Mouse (Mus musculus) C2C12 (cell line): ENCODE data around the gene Unc119. TPM values are rescaled to one million over a fixed set of nuclear protein-coding genes. Genes with fewer than 3 reads are reported as not detected.

ENCODE experiments used
- H3K27me3 ChIP-seq: one replicate; pipeline ENCODE4 v1.6.1; 2011; ENCODE audit not compliant: control insufficient read depth, insufficient read depth, insufficient read length
- H3K36me3 ChIP-seq: one replicate; pipeline ENCODE4 v1.6.1; 2011; ENCODE audit not compliant: control insufficient read depth, insufficient read depth
- H3K4me3 ChIP-seq: one replicate; pipeline ENCODE4 v1.5.1; 2011; ENCODE audit warnings: mild to moderate bottlenecking, control low read depth; ENCODE audit not compliant: poor library complexity, insufficient read depth, severe bottlenecking
- H3K79me2 ChIP-seq: one replicate; pipeline ENCODE4 v1.6.1; 2011; ENCODE audit not compliant: control insufficient read depth, insufficient read depth
- H3K79me3 ChIP-seq: one replicate; pipeline ENCODE4 v1.6.1; 2011; ENCODE audit warnings: low read depth, control low read depth
- H3ac ChIP-seq: one replicate; pipeline ENCODE3; 2011; ENCODE audit warnings: low read depth; ENCODE audit not compliant: control insufficient read depth, insufficient read length
- CEBPB ChIP-seq: IDR thresholded peaks from one replicate; pipeline ENCODE4 v1.6.1; 2011; ENCODE audit warnings: low read depth, mild to moderate bottlenecking, control low read depth, moderate library complexity
- CTCF ChIP-seq: IDR thresholded peaks from one replicate; pipeline ENCODE4 v1.5.1; 2011; ENCODE audit not compliant: control insufficient read depth, insufficient read depth, insufficient read length
- FOSL1 ChIP-seq: IDR thresholded peaks from one replicate; pipeline ENCODE4 v1.8.0; 2011; ENCODE audit warnings: mild to moderate bottlenecking, low read length; ENCODE audit not compliant: poor library complexity, insufficient read depth, severe bottlenecking
- MAX ChIP-seq: IDR thresholded peaks from one replicate; pipeline ENCODE4 v1.6.1; 2011; ENCODE audit warnings: mild to moderate bottlenecking, control low read depth
- MYOD1 ChIP-seq: IDR thresholded peaks from one replicate; pipeline ENCODE4 v1.6.1; 2011; ENCODE audit warnings: low read depth; ENCODE audit not compliant: control insufficient read depth, insufficient read length
- MYOG ChIP-seq: IDR thresholded peaks from one replicate; pipeline ENCODE4 v1.6.1; 2011; ENCODE audit not compliant: control insufficient read depth, insufficient read length; ENCODE audit errors: extremely low read depth
- USF1 ChIP-seq: IDR thresholded peaks from one replicate; pipeline ENCODE4 v1.6.1; 2011; ENCODE audit warnings: low read depth, mild to moderate bottlenecking, control low read depth, moderate library complexity
- polyA plus RNA-seq: library from polyadenylated mRNA; unstranded; fragments of >200 nt; fragmentation: generic; extraction: Trizol; gene quantifications from one replicate; pipeline ENCODE4 v1.2.1, GENCODE M21; 2012; ENCODE audit warnings: missing spikeins

Unc119 gene
- polyA plus RNA-seq, 1 experiment: 29.5 TPM

GRCm38 (mm10) chr11:78346326-78347069 is 3.2 kb downstream of the Unc119 start:
- Histone ChIP-seq H3K79me2 (no peaks in the 10 kb centered on the region), H3ac (no peak overlapping the region), H3K4me3 (no peak overlapping the region), H3K27me3 (no peaks in the 10 kb centered on the region), H3K79me3 (no peaks in the 10 kb centered on the region), H3K36me3 (peaks cover 7% of the 10 kb centered on the region)
- TF ChIP-seq MAX (no peak), USF1 (no peak), CEBPB (no peak), FOSL1 (no peak), MYOD1 (no peak), CTCF (no peak), MYOG (no peak)

GRCm38 (mm10) chr11:78347070-78347754 is 3.9 kb downstream of the Unc119 start:
- Histone ChIP-seq H3K27me3 (no peaks in the 10 kb centered on the region), H3K4me3 (no peak overlapping the region), H3ac (no peak overlapping the region), H3K79me2 (no peaks in the 10 kb centered on the region), H3K79me3 (no peaks in the 10 kb centered on the region), H3K36me3 (peaks cover 7% of the 10 kb centered on the region)
- TF ChIP-seq CTCF (peak; percentile 17), MYOG (no peak)

- TF ChIP-seq MYOD1: no peak
- TF ChIP-seq CTCF: no peak
- no peak for TF ChIP-seq CEBPB
- no peak for TF ChIP-seq USF1
- no peak for TF ChIP-seq FOSL1
- no peak for TF ChIP-seq MYOG
- no peak for TF ChIP-seq MAX
- Histone ChIP-seq H3K27me3 (no peaks in the 10 kb centered on the region), H3K79me2 (no peaks in the 10 kb centered on the region), H3K79me3 (no peaks in the 10 kb centered on the region), H3ac (no peak overlapping the region), H3K4me3 (no peak overlapping the region), H3K36me3 (peaks cover 7% of the 10 kb centered on the region)
Observed at GRCm38 (mm10) chr11:78347908-78348307, 4.6 kb downstream of the Unc119 start.

GRCm38 (mm10) chr11:78348474-78348873 is 5.2 kb downstream of the Unc119 start:
- H3ac ChIP-seq: no peak overlapping the region
- no peaks in the 10 kb centered on the region for H3K79me2 ChIP-seq
- peaks cover 7% of the 10 kb centered on the region for H3K36me3 ChIP-seq
- H3K27me3 ChIP-seq: no peaks in the 10 kb centered on the region
- no peaks in the 10 kb centered on the region for H3K79me3 ChIP-seq
- H3K4me3 ChIP-seq: no peak overlapping the region
- TF ChIP-seq CEBPB (no peak), FOSL1 (no peak), MYOD1 (no peak), MAX (no peak), MYOG (no peak)

GRCm38 (mm10) chr11:78349441-78350358 is 6.4 kb downstream of the Unc119 start:
- Histone ChIP-seq H3K27me3 (no peaks in the 10 kb centered on the region), H3K79me3 (no peaks in the 10 kb centered on the region), H3K36me3 (peaks cover 7% of the 10 kb centered on the region), H3K4me3 (no peak overlapping the region), H3K79me2 (no peaks in the 10 kb centered on the region), H3ac (no peak overlapping the region)
- no peak for TF ChIP-seq CEBPB
- no peak for TF ChIP-seq MYOG
- TF ChIP-seq USF1: no peak
- TF ChIP-seq MAX: no peak
- no peak for TF ChIP-seq MYOD1
- no peak for TF ChIP-seq FOSL1
- no peak for TF ChIP-seq CTCF

GRCm38 (mm10) chr11:78353081-78353480 is 9.8 kb downstream of the Unc119 start:
- Histone ChIP-seq H3ac (no peak overlapping the region), H3K79me3 (no peaks in the 10 kb centered on the region), H3K27me3 (no peaks in the 10 kb centered on the region), H3K36me3 (peaks cover 5% of the 10 kb centered on the region), H3K4me3 (no peak overlapping the region), H3K79me2 (no peaks in the 10 kb centered on the region)
- TF ChIP-seq MYOD1 (no peak), CEBPB (no peak), MAX (no peak), CTCF (no peak), MYOG (no peak), FOSL1 (no peak), USF1 (no peak)
